Mouse (Mus musculus): Measurements from ENCODE around the gene Catsperg2. TPM values are rescaled to one million over a fixed set of nuclear protein-coding genes. Genes with fewer than 3 reads are reported as not detected.
"Not testable (repeated sequence)": the region's sequence is repeated elsewhere in the genome, so short reads cannot be mapped to it uniquely, and the experiment has no call there.

Gene Catsperg2
- not detected in 2 replicates for polyA plus RNA-seq (2014; fragmentation: Nextera tagmentation; extraction: Ambion mirVana)

- H3K4me1 ChIP-seq (ENCODE audit: control insufficient read depth, insufficient read depth, low read length); H3K27me3 ChIP-seq (ENCODE audit: control insufficient read depth, insufficient read depth, low read length); H3K9ac ChIP-seq (ENCODE audit: low read depth, low read length); H3K9me3 ChIP-seq (replicated peaks; ENCODE audit: control insufficient read depth, low read length); H3K27ac ChIP-seq (ENCODE audit: low read depth, low read length); ATAC-seq (replicated peaks; ENCODE audit: insufficient number of reproducible peaks, low FRiP score, low TSS enrichment); H3K36me3 ChIP-seq (ENCODE audit: control insufficient read depth, insufficient read depth, low read length); H3K4me3 ChIP-seq (ENCODE audit: low read depth, low read length): not testable (repeated sequence)
- peak within 1 kb of the TSS; percentile 1 for H3K4me2 ChIP-seq
- 57% methylated on average over 11 of the region's 11 CpGs for WGBS (ENCODE audit: insufficient replicate concordance)
These were observed at the start of gene Catsperg2 for GRCm38 (mm10) chr7:29726860-29727259. Catsperg2 (minus strand) TSS chr7:29727032.

- Histone ChIP-seq H3K4me2 (no peak overlapping the region), H3K4me3 (ENCODE audit: low read depth, low read length) (no peak overlapping the region), H3K4me1 (ENCODE audit: control insufficient read depth, insufficient read depth, low read length) (no peaks in the 10 kb centered on the region), H3K9me3 (replicated peaks; ENCODE audit: control insufficient read depth, low read length) (no peaks in the 10 kb centered on the region), H3K9ac (ENCODE audit: low read depth, low read length) (no peak overlapping the region), H3K27ac (ENCODE audit: low read depth, low read length) (no peak overlapping the region), H3K27me3 (ENCODE audit: control insufficient read depth, insufficient read depth, low read length) (no peaks in the 10 kb centered on the region), H3K36me3 (ENCODE audit: control insufficient read depth, insufficient read depth, low read length) (peaks cover 36% of the 10 kb centered on the region)
- 94% methylated on average over 19 of the region's 19 CpGs for WGBS (ENCODE audit: insufficient replicate concordance)
- ATAC-seq (replicated peaks; ENCODE audit: insufficient number of reproducible peaks, low FRiP score, low TSS enrichment) = no peak
These were observed 49.7 kb upstream of the Catsperg2 start for GRCm38 (mm10) chr7:29776568-29776967.

- H3K27me3 ChIP-seq (ENCODE audit: control insufficient read depth, insufficient read depth, low read length) = no peaks in the 10 kb centered on the region
These were observed 47.5 kb upstream of the Catsperg2 start for GRCm38 (mm10) chr7:29774371-29774770.

GRCm38 (mm10) chr7:29773503-29773902 is 46.7 kb upstream of the Catsperg2 start:
- Histone ChIP-seq H3K9ac (ENCODE audit: low read depth, low read length) (no peak overlapping the region), H3K27me3 (ENCODE audit: control insufficient read depth, insufficient read depth, low read length) (no peaks in the 10 kb centered on the region), H3K36me3 (ENCODE audit: control insufficient read depth, insufficient read depth, low read length) (peaks cover 36% of the 10 kb centered on the region), H3K4me2 (no peak overlapping the region), H3K9me3 (replicated peaks; ENCODE audit: control insufficient read depth, low read length) (no peaks in the 10 kb centered on the region), H3K27ac (ENCODE audit: low read depth, low read length) (no peak overlapping the region), H3K4me3 (ENCODE audit: low read depth, low read length) (no peak overlapping the region), H3K4me1 (ENCODE audit: control insufficient read depth, insufficient read depth, low read length) (no peaks in the 10 kb centered on the region; the same call in none of the 2 replicates)
- 86% methylated on average over 7 of the region's 7 CpGs for WGBS (ENCODE audit: insufficient replicate concordance)
- no peak for ATAC-seq (replicated peaks; ENCODE audit: insufficient number of reproducible peaks, low FRiP score, low TSS enrichment)

More at GRCm38 (mm10) chr7:29774371-29774770, 47.5 kb upstream of the Catsperg2 start:
- Histone ChIP-seq H3K4me2 (no peak overlapping the region), H3K9me3 (replicated peaks; ENCODE audit: control insufficient read depth, low read length) (no peaks in the 10 kb centered on the region), H3K36me3 (ENCODE audit: control insufficient read depth, insufficient read depth, low read length) (peaks cover 36% of the 10 kb centered on the region), H3K4me1 (ENCODE audit: control insufficient read depth, insufficient read depth, low read length) (no peaks in the 10 kb centered on the region; the same call in 1 of the 2 replicates), H3K27ac (ENCODE audit: low read depth, low read length) (no peak overlapping the region), H3K9ac (ENCODE audit: low read depth, low read length) (no peak overlapping the region), H3K4me3 (ENCODE audit: low read depth, low read length) (no peak overlapping the region)
- ATAC-seq (replicated peaks; ENCODE audit: insufficient number of reproducible peaks, low FRiP score, low TSS enrichment) = no peak
- WGBS (ENCODE audit: insufficient replicate concordance) = 92% methylated on average over 3 of the region's 3 CpGs

GRCm38 (mm10) chr7:29768980-29769379 is 42.1 kb upstream of the Catsperg2 start:
- WGBS (ENCODE audit: insufficient replicate concordance) = 7% methylated on average over 10 of the region's 10 CpGs
- ATAC-seq (replicated peaks; ENCODE audit: insufficient number of reproducible peaks, low FRiP score, low TSS enrichment) = no peak
- peak overlapping the region; percentile 87 for H3K27ac ChIP-seq (ENCODE audit: low read depth, low read length)

GRCm38 (mm10) chr7:29768090-29768900 is 41.5 kb upstream of the Catsperg2 start, which contains the start of gene Zfp84:
Zfp84 (plus strand) TSS chr7:29768552.
- Histone ChIP-seq H3K4me1 (ENCODE audit: control insufficient read depth, insufficient read depth, low read length) (no peaks in the 10 kb centered on the region; the same call in none of the 2 replicates), H3K27me3 (ENCODE audit: control insufficient read depth, insufficient read depth, low read length) (no peaks in the 10 kb centered on the region), H3K4me3 (ENCODE audit: low read depth, low read length) (peak within 1 kb of the TSS; percentile 80), H3K9me3 (replicated peaks; ENCODE audit: control insufficient read depth, low read length) (no peaks in the 10 kb centered on the region), H3K4me2 (peak within 1 kb of the TSS; percentile 88), H3K9ac (ENCODE audit: low read depth, low read length) (peak within 1 kb of the TSS; percentile 85), H3K36me3 (ENCODE audit: control insufficient read depth, insufficient read depth, low read length) (peaks cover 6% of the 10 kb centered on the region; the same call in 1 of the 2 replicates), H3K27ac (ENCODE audit: low read depth, low read length) (peak within 1 kb of the TSS; percentile 87)
- ATAC-seq (replicated peaks; ENCODE audit: insufficient number of reproducible peaks, low FRiP score, low TSS enrichment) = peak; percentile 90
- under 1% methylated on average over 32 of the region's 32 CpGs for WGBS (ENCODE audit: insufficient replicate concordance)

More at GRCm38 (mm10) chr7:29768980-29769379, 42.1 kb upstream of the Catsperg2 start:
- Histone ChIP-seq H3K9ac (ENCODE audit: low read depth, low read length) (peak overlapping the region; percentile 85), H3K4me2 (peak overlapping the region; percentile 88), H3K36me3 (ENCODE audit: control insufficient read depth, insufficient read depth, low read length) (peaks cover 6% of the 10 kb centered on the region; the same call in 1 of the 2 replicates), H3K27me3 (ENCODE audit: control insufficient read depth, insufficient read depth, low read length) (no peaks in the 10 kb centered on the region), H3K4me3 (ENCODE audit: low read depth, low read length) (peak overlapping the region; percentile 80), H3K9me3 (replicated peaks; ENCODE audit: control insufficient read depth, low read length) (no peaks in the 10 kb centered on the region), H3K4me1 (ENCODE audit: control insufficient read depth, insufficient read depth, low read length) (no peaks in the 10 kb centered on the region; the same call in none of the 2 replicates)

- Histone ChIP-seq H3K9ac (ENCODE audit: low read depth, low read length) (peak overlapping the region; percentile 75), H3K4me3 (ENCODE audit: low read depth, low read length) (peak overlapping the region; percentile 80), H3K9me3 (replicated peaks; ENCODE audit: control insufficient read depth, low read length) (no peaks in the 10 kb centered on the region), H3K4me2 (peak overlapping the region; percentile 88), H3K27ac (ENCODE audit: low read depth, low read length) (no peak overlapping the region), H3K27me3 (ENCODE audit: control insufficient read depth, insufficient read depth, low read length) (no peaks in the 10 kb centered on the region), H3K4me1 (ENCODE audit: control insufficient read depth, insufficient read depth, low read length) (no peaks in the 10 kb centered on the region; the same call in none of the 2 replicates), H3K36me3 (ENCODE audit: control insufficient read depth, insufficient read depth, low read length) (0 out of 2 replicates have a peak, but pooled peaks cover 3% of the 10 kb centered on the region)
- whole genome bisulfite sequencing (ENCODE audit: insufficient replicate concordance) = under 1% methylated on average over 15 of the region's 15 CpGs
- ATAC-seq (replicated peaks; ENCODE audit: insufficient number of reproducible peaks, low FRiP score, low TSS enrichment) = 0 out of 2 replicates have a peak, but pooled peaks have one; percentile 20
These were observed 40.3 kb upstream of the Catsperg2 start for GRCm38 (mm10) chr7:29767058-29767686.

GRCm38 (mm10) chr7:29764702-29765101 is 37.9 kb upstream of the Catsperg2 start:
- no peaks in the 10 kb centered on the region for H3K36me3 ChIP-seq (ENCODE audit: control insufficient read depth, insufficient read depth, low read length)
- no peak overlapping the region for H3K9ac ChIP-seq (ENCODE audit: low read depth, low read length)
- H3K27me3 ChIP-seq (ENCODE audit: control insufficient read depth, insufficient read depth, low read length) = no peaks in the 10 kb centered on the region
- no peaks in the 10 kb centered on the region for H3K9me3 ChIP-seq (replicated peaks; ENCODE audit: control insufficient read depth, low read length)
- H3K4me3 ChIP-seq (ENCODE audit: low read depth, low read length) = no peak overlapping the region
- no peak overlapping the region for H3K27ac ChIP-seq (ENCODE audit: low read depth, low read length)
- no peak for ATAC-seq (replicated peaks; ENCODE audit: insufficient number of reproducible peaks, low FRiP score, low TSS enrichment)
- no peaks in the 10 kb centered on the region; the same call in none of the 2 replicates for H3K4me1 ChIP-seq (ENCODE audit: control insufficient read depth, insufficient read depth, low read length)
- no peak overlapping the region for H3K4me2 ChIP-seq
- WGBS (ENCODE audit: insufficient replicate concordance) = 71% methylated on average over 7 of the region's 7 CpGs

Data from heart, embryonic 11.5 days (tissue).